Mouse (Mus musculus) inflammation-experienced regulatory T-cells, adult 6 months (primary cell): ENCODE data around the gene Wfdc6a. TPM values are rescaled to one million over a fixed set of nuclear protein-coding genes. Genes with fewer than 3 reads are reported as not detected.
A peak's percentile ranks its signal among the peaks of the same experiment; 100 is the strongest.
"Not testable (repeated sequence)": the region's sequence is repeated elsewhere in the genome, so short reads cannot be mapped to it uniquely, and the experiment has no call there.

Source experiments
- ATAC-seq: one replicate; pipeline ENCODE4 v1.8.0; 2017
- polyA plus RNA-seq, 3 experiments: library from polyadenylated mRNA; unstranded; fragments of 100-300 nt; shearing (Covaris generic); gene quantifications; one replicate each; pipeline ENCODE4 v1.2.1; 2017

The Wfdc6a gene
- polyA plus RNA-seq = not detected

DNA sequence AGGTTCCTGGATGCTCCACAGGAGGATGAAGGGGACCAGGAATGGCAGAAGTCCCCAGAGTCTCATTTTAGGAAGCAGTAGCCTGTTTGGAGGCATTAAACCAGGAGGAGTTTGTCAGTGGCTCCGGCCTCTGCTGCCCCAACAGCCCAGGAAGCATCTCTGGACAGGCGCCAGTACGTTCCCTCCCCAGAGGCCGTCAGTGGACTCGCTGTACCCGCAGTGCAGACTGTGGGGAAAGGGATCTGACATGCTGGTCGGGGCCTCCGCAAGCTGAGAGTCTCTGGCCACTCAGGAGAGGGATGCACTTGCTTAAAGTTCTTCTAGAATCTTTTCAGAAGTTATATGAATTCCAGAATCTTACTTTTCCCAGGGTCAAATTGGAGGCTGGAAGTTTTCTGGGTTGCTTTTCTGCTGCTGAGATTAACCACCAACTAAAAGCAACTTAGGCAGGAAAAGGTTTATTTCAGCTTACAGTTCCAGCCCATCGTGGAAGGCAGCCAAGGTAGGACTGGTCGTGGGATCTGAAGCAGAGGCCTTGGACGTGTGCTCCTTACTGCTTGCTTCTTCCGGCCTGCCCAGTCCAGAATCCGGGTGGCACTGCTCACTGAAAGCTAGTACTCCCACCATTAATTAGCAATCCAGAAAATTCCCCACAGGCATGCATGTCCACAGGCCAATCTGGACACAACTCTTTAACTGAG, at the start of gene Wfdc6a:
TSS of gene Wfdc6a (minus strand) at position 423 of the 701 bp plus-strand sequence.
- not testable (repeated sequence) for ATAC-seq

DNA sequence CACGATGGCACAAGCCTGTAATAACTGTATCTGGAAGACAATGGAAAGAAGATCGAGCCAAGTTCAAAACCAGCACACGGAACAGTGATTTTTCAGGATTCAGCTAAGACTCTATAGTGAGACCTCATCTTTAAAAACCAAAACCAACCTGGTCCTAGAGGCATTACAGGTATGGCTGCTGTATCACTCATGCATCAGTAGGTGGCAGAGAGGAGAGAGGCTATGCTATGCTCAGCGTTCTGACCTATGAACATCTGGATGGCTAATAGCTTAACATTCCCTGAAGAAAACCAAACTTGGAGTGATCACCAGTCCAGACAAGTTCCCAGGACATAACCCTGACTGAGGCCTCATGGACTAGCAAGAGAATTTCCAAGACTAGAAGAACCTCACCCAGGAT, 36.5 kb upstream of the Wfdc6a start:
- no peak for ATAC-seq

GRCm38 (mm10) chr2:164619050-164619449, 33.8 kb upstream of the Wfdc6a start:
- no peak for ATAC-seq

- ATAC-seq = no peak
Measured at GRCm38 (mm10) chr2:164615386-164615785, 30.1 kb upstream of the Wfdc6a start.

GRCm38 (mm10) chr2:164613471-164613870, 28.2 kb upstream of the Wfdc6a start, which contains the start of the genes Wfdc6b and Wfdc8:
Gene Wfdc6b, plus strand, starts transcription at chr2:164613522.
Gene Wfdc8, minus strand, starts transcription at chr2:164613626.
- ATAC-seq = not testable (repeated sequence)

- ATAC-seq = no peak
Measured at GRCm38 (mm10) chr2:164608781-164609180, 23.5 kb upstream of the Wfdc6a start.

- ATAC-seq = no peak
Measured at GRCm38 (mm10) chr2:164604411-164604810, 19.2 kb upstream of the Wfdc6a start.

GRCm38 (mm10) chr2:164603482-164603881, 18.2 kb upstream of the Wfdc6a start:
- ATAC-seq = no peak

DNA sequence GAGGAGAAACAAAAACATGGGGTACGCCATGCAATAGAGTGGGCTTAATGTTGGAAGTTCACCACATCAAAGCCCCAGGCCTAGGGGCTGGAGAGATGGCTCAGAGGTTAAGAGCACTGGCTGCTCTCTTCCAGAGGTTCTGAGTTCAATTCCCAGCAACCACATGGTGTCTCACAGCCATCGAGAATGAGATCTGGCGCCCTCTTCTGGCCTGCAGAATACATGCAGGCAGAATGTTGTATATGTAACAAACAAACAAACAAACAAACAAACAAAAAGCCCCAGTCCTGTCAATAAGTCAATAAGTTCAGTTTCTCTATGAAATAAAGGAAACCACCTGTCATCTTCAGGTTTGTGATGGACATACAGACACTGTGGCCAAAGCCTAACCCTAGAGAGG, 14.9 kb upstream of the Wfdc6a start:
- no peak for ATAC-seq

DNA sequence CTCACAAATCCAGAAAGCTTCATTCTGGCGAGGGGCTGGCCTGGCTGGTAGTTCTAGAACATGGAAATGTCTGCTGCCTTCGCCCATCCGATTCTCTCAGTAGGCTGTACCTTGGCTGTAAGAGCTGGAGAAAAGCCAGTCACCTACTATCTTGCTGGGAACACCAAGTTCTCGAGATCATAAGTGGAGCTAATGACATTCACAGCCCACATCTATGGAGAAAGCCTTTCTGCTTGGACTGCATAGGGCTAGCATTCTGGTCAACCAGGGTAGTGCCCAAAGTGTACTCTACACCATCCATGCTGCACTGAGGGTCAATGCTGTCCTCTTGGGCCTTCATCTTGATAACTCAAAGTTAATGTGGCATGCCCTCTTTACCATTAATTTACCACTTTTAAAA, 8.2 kb upstream of the Wfdc6a start, which contains the start of gene Eppin:
TSS of gene Eppin (minus strand) at position 101 of the 400 bp plus-strand sequence.
- ATAC-seq = no peak

DNA sequence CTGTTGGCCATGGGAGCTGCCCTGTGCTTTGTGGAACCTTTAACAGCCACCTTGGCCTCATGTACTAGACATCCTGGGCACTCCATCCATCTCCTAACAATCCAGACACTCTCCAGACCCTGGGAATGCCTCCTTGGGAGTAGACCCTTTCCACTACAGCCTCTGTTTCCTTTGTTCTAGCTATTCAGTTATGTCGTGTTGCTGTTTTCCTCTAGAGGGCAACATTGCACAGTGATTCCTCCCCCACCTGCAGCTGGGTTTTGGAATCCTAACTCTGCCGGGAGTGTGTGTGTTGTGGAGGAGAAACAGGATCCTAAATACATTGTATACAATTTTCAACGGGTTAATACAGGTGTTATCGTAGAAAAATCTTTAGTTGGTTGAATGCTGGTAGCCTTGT, 6.8 kb upstream of the Wfdc6a start:
- no peak for ATAC-seq

DNA sequence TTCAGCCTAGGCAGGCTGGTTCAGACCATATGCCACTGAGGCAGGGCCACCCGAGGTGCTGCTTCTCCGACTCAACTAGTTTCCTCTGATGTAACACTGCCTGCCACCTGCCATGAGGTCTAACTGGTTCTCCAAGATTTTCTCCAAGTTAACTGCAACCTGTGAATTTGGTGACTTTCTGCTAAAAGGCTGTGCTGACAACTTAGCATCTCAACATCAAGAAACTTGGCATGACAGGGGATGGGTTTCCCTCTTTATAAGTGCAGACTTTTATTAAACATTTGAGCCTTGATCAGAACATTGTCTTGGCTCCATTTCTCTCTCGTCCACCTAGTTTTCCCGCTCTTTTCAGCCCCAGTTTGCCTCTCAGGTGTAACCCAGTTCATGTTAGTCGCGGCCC, 11.9 kb downstream of the Wfdc6a start, which contains the start of gene Spint3:
TSS of gene Spint3 (minus strand) at position 101 of the 400 bp plus-strand sequence.
- ATAC-seq = not testable (repeated sequence)

GRCm38 (mm10) chr2:164567460-164567859, 17.8 kb downstream of the Wfdc6a start:
- no peak for ATAC-seq

DNA sequence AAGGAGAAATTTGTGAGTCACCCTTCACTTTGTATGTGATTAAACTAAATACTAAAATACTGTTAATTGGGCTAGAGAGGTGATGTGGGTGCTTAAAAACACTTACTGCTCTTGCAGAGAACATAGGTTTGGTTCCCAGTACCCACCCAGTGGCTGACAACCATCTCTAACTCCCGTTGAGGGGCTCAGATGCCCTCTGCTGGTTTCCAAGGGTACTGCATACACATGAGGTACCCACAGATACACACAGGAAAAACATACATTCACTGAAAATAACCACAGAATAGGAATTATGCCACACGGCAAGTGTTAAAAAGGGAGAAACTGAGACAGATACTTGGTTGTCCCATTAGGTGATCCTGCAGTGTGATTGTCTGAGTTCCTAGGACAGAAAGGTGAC, 18.2 kb downstream of the Wfdc6a start:
- ATAC-seq = no peak

GRCm38 (mm10) chr2:164564346-164564745, 20.9 kb downstream of the Wfdc6a start:
- no peak for ATAC-seq

- ATAC-seq = peak; percentile 80
Measured at GRCm38 (mm10) chr2:164563339-164564038, 21.8 kb downstream of the Wfdc6a start.

GRCm38 (mm10) chr2:164562391-164563188, 22.7 kb downstream of the Wfdc6a start, which contains the start of gene Wfdc2:
Gene Wfdc2, plus strand, starts transcription at chr2:164562413.
- ATAC-seq = no peak

DNA sequence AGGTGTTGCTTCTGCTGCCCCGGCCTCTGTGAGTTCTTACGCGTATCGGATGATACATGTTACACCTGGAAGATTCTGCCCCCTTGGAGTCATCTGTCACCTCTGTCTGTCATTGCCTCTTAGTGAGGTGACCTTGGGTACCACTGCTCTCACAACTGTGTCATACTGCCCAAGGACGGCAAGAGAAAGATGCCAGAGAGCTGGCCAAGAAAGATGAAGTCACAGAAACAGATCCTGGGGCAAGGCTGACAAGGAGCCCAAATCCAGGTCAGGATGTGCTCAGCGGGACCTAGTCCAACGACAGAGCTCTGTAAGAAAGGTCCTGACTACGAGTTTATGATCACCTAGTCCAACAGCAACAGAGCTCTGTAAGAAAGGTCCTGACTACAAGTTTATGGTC, 25.1 kb downstream of the Wfdc6a start:
- no peak for ATAC-seq

DNA sequence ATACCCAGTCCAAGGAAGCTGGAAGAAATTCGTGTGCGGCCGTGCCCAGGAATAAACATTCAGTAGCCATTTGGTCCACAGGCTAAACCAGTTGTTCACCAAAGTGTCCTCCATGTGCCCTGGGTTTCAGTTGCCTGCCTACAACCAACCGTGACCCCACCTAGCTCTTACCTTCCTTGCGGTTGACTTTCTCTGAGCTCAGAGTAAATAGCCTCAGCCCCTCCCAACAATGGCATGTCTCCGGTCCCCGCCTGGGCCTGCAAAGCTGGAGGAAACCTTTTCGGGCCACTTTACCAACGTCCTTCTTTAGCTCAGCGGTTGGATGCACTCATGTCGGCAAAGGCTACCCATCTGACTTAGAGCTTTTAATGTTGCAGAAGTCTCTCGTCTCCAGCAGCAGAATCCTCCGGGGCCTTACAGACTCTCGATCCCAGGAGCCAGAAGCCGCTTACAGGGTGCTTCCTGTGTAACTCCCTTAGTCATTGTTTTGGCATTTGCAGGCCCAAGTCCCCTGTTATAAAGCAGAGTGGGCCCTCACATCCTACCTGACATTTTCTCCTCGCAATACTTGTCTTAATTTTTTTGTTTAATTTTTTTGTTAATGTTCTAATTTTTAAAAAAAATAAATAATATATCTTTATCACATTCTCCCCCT, 26.1 kb downstream of the Wfdc6a start:
- ATAC-seq = no peak

DNA sequence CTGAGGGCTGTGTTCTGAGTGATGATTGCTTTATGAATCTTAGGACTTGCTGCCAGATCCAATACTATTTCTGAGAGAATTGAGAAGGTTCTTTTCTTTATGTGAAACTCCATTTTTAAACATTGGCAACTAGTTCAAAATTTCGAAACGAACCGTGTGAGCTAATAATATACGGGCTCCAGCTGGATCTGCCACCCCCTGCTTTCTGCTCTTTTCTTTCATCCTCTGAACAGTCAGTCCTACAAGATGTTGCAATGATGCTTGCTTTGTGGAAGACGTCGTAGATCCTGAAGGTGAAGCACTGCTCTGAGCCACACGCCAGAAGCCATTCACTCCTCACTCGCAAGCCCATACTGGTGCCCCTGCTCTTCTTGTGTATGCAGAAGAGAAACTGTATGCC, 26.8 kb downstream of the Wfdc6a start:
- no peak for ATAC-seq

DNA sequence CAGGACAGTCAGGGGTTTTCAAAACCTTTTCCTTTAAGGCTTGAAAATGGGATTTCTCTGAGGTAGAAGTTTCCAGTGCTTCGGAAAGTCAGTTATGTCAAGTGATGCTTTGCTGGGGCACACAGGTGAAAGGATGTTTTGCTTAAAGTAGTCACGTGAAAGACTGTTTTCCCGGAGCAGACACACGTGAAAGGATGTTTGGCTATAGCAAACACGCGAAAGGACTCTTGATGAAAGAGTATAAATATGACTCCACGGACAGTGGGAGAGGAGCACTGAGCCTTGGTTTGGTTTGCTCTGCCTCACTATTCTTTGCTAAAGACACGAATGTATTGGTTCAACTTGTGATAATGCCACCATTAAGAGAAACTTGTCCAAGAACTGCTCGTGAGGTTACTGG, 33.7 kb downstream of the Wfdc6a start:
- no peak for ATAC-seq

DNA sequence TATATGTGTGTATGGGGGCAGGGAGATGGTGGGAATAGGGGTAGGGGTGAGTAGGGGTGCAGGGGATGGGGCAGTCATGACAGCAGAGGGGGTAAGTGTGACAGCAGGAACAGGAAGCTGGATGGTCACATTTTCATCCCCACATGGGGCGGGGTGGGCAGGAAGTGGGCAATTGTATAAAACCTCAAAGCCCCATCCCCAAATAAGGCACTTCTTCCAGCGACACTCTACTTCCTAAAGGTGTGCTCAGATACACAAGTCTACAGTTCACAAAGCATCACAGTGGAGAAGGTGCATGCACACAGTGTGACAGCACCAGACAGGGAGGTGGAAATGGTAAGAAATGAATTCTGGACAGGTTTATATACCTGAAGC, 34.4 kb downstream of the Wfdc6a start:
- peak; percentile 63 for ATAC-seq
